Mouse (Mus musculus): ENCODE results near the gene G430095P16Rik. TPM values are rescaled to one million over a fixed set of nuclear protein-coding genes. Genes with fewer than 3 reads are reported as not detected.
A peak's percentile ranks its signal among the peaks of the same experiment; 100 is the strongest.

The G430095P16Rik gene
- polyA plus RNA-seq, 1 experiment from 2014 or later: 1.3 TPM

GRCm38 (mm10) chr8:84729921-84730362 lies 7.1 kb downstream of the G430095P16Rik start:
- Histone ChIP-seq H3K9me3 (no peaks in the 10 kb centered on the region), H3K4me1 (replicated peaks) (peaks cover 83% of the 10 kb centered on the region), H3K9ac (replicated peaks) (no peak overlapping the region), H3K27ac (peak overlapping the region; percentile 90), H3K4me2 (replicated peaks) (no peak overlapping the region), H3K4me3 (replicated peaks) (no peak overlapping the region), H3K36me3 (peaks cover 3% of the 10 kb centered on the region; the same call in 1 of the 2 replicates), H3K27me3 (peaks cover 26% of the 10 kb centered on the region)
- WGBS: 88% methylated on average over 16 of the region's 16 CpGs
- ATAC-seq: no peak

GRCm38 (mm10) chr8:84730541-84731370 lies 7.9 kb downstream of the G430095P16Rik start:
- Histone ChIP-seq H3K4me1 (replicated peaks) (peaks cover 75% of the 10 kb centered on the region), H3K9ac (replicated peaks) (peak overlapping the region; percentile 10; the same call in 1 of the 2 replicates), H3K4me2 (replicated peaks) (no peak overlapping the region), H3K4me3 (replicated peaks) (no peak overlapping the region), H3K9me3 (no peaks in the 10 kb centered on the region), H3K27me3 (peaks cover 32% of the 10 kb centered on the region), H3K27ac (peak overlapping the region; percentile 90), H3K36me3 (peaks cover 3% of the 10 kb centered on the region; the same call in 1 of the 2 replicates)
- WGBS: 28% methylated on average over 9 of the region's 9 CpGs
- ATAC-seq: peak; percentile 70

GRCm38 (mm10) chr8:84731371-84732177 lies 8.8 kb downstream of the G430095P16Rik start:
- 68% methylated on average over 11 of the region's 11 CpGs for WGBS
- H3K9ac ChIP-seq (replicated peaks): peak overlapping the region; percentile 4; the same call in 1 of the 2 replicates
- H3K4me2 ChIP-seq (replicated peaks): no peak overlapping the region
- peaks cover 3% of the 10 kb centered on the region; the same call in 1 of the 2 replicates for H3K36me3 ChIP-seq
- no peaks in the 10 kb centered on the region for H3K9me3 ChIP-seq
- H3K4me1 ChIP-seq (replicated peaks): peaks cover 74% of the 10 kb centered on the region
- no peak overlapping the region for H3K4me3 ChIP-seq (replicated peaks)
- peak overlapping the region; percentile 90 for H3K27ac ChIP-seq
- peaks cover 39% of the 10 kb centered on the region for H3K27me3 ChIP-seq
- no peak for ATAC-seq

GRCm38 (mm10) chr8:84732545-84732944 lies 9.7 kb downstream of the G430095P16Rik start:
- Histone ChIP-seq H3K36me3 (peaks cover 2% of the 10 kb centered on the region; the same call in 1 of the 2 replicates), H3K27ac (peak overlapping the region; percentile 90; the same call in 1 of the 2 replicates), H3K4me3 (replicated peaks) (no peak overlapping the region), H3K4me1 (replicated peaks) (peaks cover 78% of the 10 kb centered on the region), H3K9me3 (no peaks in the 10 kb centered on the region), H3K9ac (replicated peaks) (0 out of 2 replicates have a peak overlapping the region, but pooled peaks have one; percentile 36), H3K4me2 (replicated peaks) (no peak overlapping the region), H3K27me3 (peaks cover 49% of the 10 kb centered on the region)
- WGBS: 78% methylated on average over 5 of the region's 5 CpGs
- ATAC-seq: no peak

- H3K9me3 ChIP-seq: no peaks in the 10 kb centered on the region
- no peak overlapping the region for H3K4me3 ChIP-seq (replicated peaks)
- H3K27ac ChIP-seq: 0 out of 2 replicates have a peak overlapping the region, but pooled peaks have one; percentile 90
- H3K36me3 ChIP-seq: no peaks in the 10 kb centered on the region
- H3K4me2 ChIP-seq (replicated peaks): no peak overlapping the region
- no peak for ATAC-seq
- H3K4me1 ChIP-seq (replicated peaks): peaks cover 79% of the 10 kb centered on the region
- peak overlapping the region; percentile 36; the same call in 1 of the 2 replicates for H3K9ac ChIP-seq (replicated peaks)
- WGBS: 67% methylated on average over 6 of the region's 6 CpGs
- H3K27me3 ChIP-seq: peaks cover 53% of the 10 kb centered on the region
Measured at GRCm38 (mm10) chr8:84732996-84733395, 10.2 kb downstream of the G430095P16Rik start.

- no peak overlapping the region for H3K27ac ChIP-seq
- H3K4me1 ChIP-seq (replicated peaks): peaks cover 79% of the 10 kb centered on the region
- H3K9ac ChIP-seq (replicated peaks): no peak overlapping the region
Measured at GRCm38 (mm10) chr8:84733959-84734358, 11.2 kb downstream of the G430095P16Rik start.

GRCm38 (mm10) chr8:84734680-84735079 lies 11.9 kb downstream of the G430095P16Rik start:
- Histone ChIP-seq H3K27ac (no peak overlapping the region), H3K4me3 (replicated peaks) (no peak overlapping the region), H3K27me3 (peaks cover 70% of the 10 kb centered on the region), H3K4me2 (replicated peaks) (no peak overlapping the region), H3K9ac (replicated peaks) (0 out of 2 replicates have a peak overlapping the region, but pooled peaks have one; percentile 2), H3K4me1 (replicated peaks) (peaks cover 78% of the 10 kb centered on the region), H3K36me3 (no peaks in the 10 kb centered on the region), H3K9me3 (no peaks in the 10 kb centered on the region)
- WGBS: 88% methylated on average over 2 of the region's 2 CpGs
- ATAC-seq: no peak

More at GRCm38 (mm10) chr8:84733959-84734358, 11.2 kb downstream of the G430095P16Rik start:
- no peaks in the 10 kb centered on the region for H3K9me3 ChIP-seq
- H3K4me3 ChIP-seq (replicated peaks): no peak overlapping the region
- ATAC-seq: no peak
- H3K4me2 ChIP-seq (replicated peaks): no peak overlapping the region
- 84% methylated on average over 6 of the region's 6 CpGs for WGBS
- no peaks in the 10 kb centered on the region for H3K36me3 ChIP-seq
- peaks cover 63% of the 10 kb centered on the region for H3K27me3 ChIP-seq

GRCm38 (mm10) chr8:84735597-84735996 lies 12.8 kb downstream of the G430095P16Rik start:
- Histone ChIP-seq H3K27me3 (peaks cover 79% of the 10 kb centered on the region), H3K4me2 (replicated peaks) (no peak overlapping the region), H3K9ac (replicated peaks) (no peak overlapping the region; the same call in 1 of the 2 replicates), H3K4me3 (replicated peaks) (no peak overlapping the region), H3K4me1 (replicated peaks) (peaks cover 77% of the 10 kb centered on the region), H3K36me3 (no peaks in the 10 kb centered on the region), H3K27ac (no peak overlapping the region), H3K9me3 (no peaks in the 10 kb centered on the region)
- no peak for ATAC-seq
- 35% methylated on average over 2 of the region's 2 CpGs for WGBS

- Histone ChIP-seq H3K9ac (replicated peaks) (0 out of 2 replicates have a peak overlapping the region, but pooled peaks have one; percentile 5), H3K9me3 (no peaks in the 10 kb centered on the region), H3K4me3 (replicated peaks) (no peak overlapping the region), H3K36me3 (no peaks in the 10 kb centered on the region), H3K4me1 (replicated peaks) (peaks cover 76% of the 10 kb centered on the region), H3K4me2 (replicated peaks) (no peak overlapping the region), H3K27me3 (peaks cover 89% of the 10 kb centered on the region), H3K27ac (no peak overlapping the region)
- no peak for ATAC-seq
- WGBS: 85% methylated on average over 4 of the region's 4 CpGs
Measured at GRCm38 (mm10) chr8:84736521-84736920, 13.7 kb downstream of the G430095P16Rik start.

GRCm38 (mm10) chr8:84737608-84738007 lies 14.8 kb downstream of the G430095P16Rik start:
- H3K27me3 ChIP-seq: peaks cover 98% of the 10 kb centered on the region
- 1% methylated on average over 16 of the region's 16 CpGs for WGBS
- peaks cover 76% of the 10 kb centered on the region for H3K4me1 ChIP-seq (replicated peaks)
- no peaks in the 10 kb centered on the region for H3K9me3 ChIP-seq
- H3K36me3 ChIP-seq: no peaks in the 10 kb centered on the region
- 0 out of 2 replicates have a peak overlapping the region, but pooled peaks have one; percentile 37 for H3K27ac ChIP-seq
- H3K9ac ChIP-seq (replicated peaks): peak overlapping the region; percentile 21; the same call in 1 of the 2 replicates
- H3K4me3 ChIP-seq (replicated peaks): peak overlapping the region; percentile 15; the same call in 1 of the 2 replicates
- peak; percentile 53 for ATAC-seq
- peak overlapping the region; percentile 39 for H3K4me2 ChIP-seq (replicated peaks)

GRCm38 (mm10) chr8:84738266-84738665 lies 15.5 kb downstream of the G430095P16Rik start:
- Histone ChIP-seq H3K36me3 (no peaks in the 10 kb centered on the region), H3K27me3 (peaks cover 100% of the 10 kb centered on the region), H3K4me1 (replicated peaks) (peaks cover 76% of the 10 kb centered on the region), H3K9ac (replicated peaks) (0 out of 2 replicates have a peak overlapping the region, but pooled peaks have one; percentile 19), H3K27ac (no peak overlapping the region), H3K4me3 (replicated peaks) (no peak overlapping the region), H3K9me3 (no peaks in the 10 kb centered on the region), H3K4me2 (replicated peaks) (no peak overlapping the region)
- no peak for ATAC-seq
- WGBS: 5% methylated on average over 10 of the region's 10 CpGs

Measured in midbrain, embryonic 13.5 days (tissue).